Mouse (Mus musculus): ENCODE results near the gene Ercc1. TPM values are rescaled to one million over a fixed set of nuclear protein-coding genes. Genes with fewer than 3 reads are reported as not detected.
A peak's percentile ranks its signal among the peaks of the same experiment; 100 is the strongest.

Ercc1 gene
- polyA plus RNA-seq, 1 experiment: not detected

- Histone ChIP-seq H3K27ac (ENCODE audit: insufficient read depth, low read depth, low read length) (no peak overlapping the region), H3K4me3 (ENCODE audit: insufficient read depth, low read depth, low read length) (peak overlapping the region; percentile 9; the same call in 1 of the 2 replicates), H3K4me1 (ENCODE audit: control insufficient read depth, insufficient read depth, low read length) (peaks cover 33% of the 10 kb centered on the region)
- WGBS: 57% methylated on average over 13 of the region's 13 CpGs
- TF ChIP-seq CTCF (IDR thresholded peaks at IDR 0.05; ENCODE audit: insufficient read depth, low read depth, low read length): no peak
- TF ChIP-seq POLR2A (IDR thresholded peaks at IDR 0.05; ENCODE audit: insufficient read depth, low read depth, low read length): no peak
Measured at GRCm38 (mm10) chr7:19302264-19303045, 42.1 kb upstream of the Ercc1 start.

GRCm38 (mm10) chr7:19303046-19303305 lies 41.6 kb upstream of the Ercc1 start:
- no peak overlapping the region for H3K27ac ChIP-seq (ENCODE audit: insufficient read depth, low read depth, low read length)
- TF ChIP-seq CTCF (IDR thresholded peaks at IDR 0.05; ENCODE audit: insufficient read depth, low read depth, low read length): no peak
- WGBS: 85% methylated on average over 12 of the region's 12 CpGs
- H3K4me3 ChIP-seq (ENCODE audit: insufficient read depth, low read depth, low read length): no peak overlapping the region
- peaks cover 36% of the 10 kb centered on the region for H3K4me1 ChIP-seq (ENCODE audit: control insufficient read depth, insufficient read depth, low read length)

GRCm38 (mm10) chr7:19303770-19304169 lies 40.8 kb upstream of the Ercc1 start:
- Histone ChIP-seq H3K4me3 (ENCODE audit: insufficient read depth, low read depth, low read length) (no peak overlapping the region), H3K4me1 (ENCODE audit: control insufficient read depth, insufficient read depth, low read length) (peaks cover 36% of the 10 kb centered on the region), H3K27ac (ENCODE audit: insufficient read depth, low read depth, low read length) (no peak overlapping the region)
- WGBS: 4% methylated on average over 16 of the region's 16 CpGs
- TF ChIP-seq CTCF (IDR thresholded peaks at IDR 0.05; ENCODE audit: insufficient read depth, low read depth, low read length) (peak; percentile 92), POLR2A (IDR thresholded peaks at IDR 0.05; ENCODE audit: insufficient read depth, low read depth, low read length) (no peak)

GRCm38 (mm10) chr7:19304501-19305412 lies 39.8 kb upstream of the Ercc1 start:
- H3K4me1 ChIP-seq (ENCODE audit: control insufficient read depth, insufficient read depth, low read length): peaks cover 42% of the 10 kb centered on the region
- peak overlapping the region; percentile 28 for H3K4me3 ChIP-seq (ENCODE audit: insufficient read depth, low read depth, low read length)
- WGBS: 13% methylated on average over 48 of the region's 48 CpGs
- H3K27ac ChIP-seq (ENCODE audit: insufficient read depth, low read depth, low read length): no peak overlapping the region
- TF ChIP-seq CTCF (IDR thresholded peaks at IDR 0.05; ENCODE audit: insufficient read depth, low read depth, low read length): no peak
- TF ChIP-seq POLR2A (IDR thresholded peaks at IDR 0.05; ENCODE audit: insufficient read depth, low read depth, low read length): no peak

DNA sequence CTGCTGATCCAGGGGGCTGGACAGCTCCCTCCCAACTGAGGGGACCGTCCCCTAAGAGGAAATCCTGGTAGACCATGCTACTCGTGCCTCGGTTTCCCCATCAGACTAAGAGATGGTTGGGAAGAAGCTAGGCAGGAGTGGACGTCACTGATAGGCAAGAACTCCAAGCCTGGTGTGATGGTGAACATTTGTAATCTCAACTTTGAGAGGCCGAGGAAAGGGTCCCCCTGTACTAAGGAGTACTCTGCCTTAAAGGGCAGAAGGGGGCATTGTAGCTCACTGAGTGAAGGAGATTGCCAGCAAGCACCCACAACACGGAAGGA lies 39.2 kb upstream of the Ercc1 start:
- H3K4me3 ChIP-seq (ENCODE audit: insufficient read depth, low read depth, low read length): no peak overlapping the region
- 26% methylated on average over 6 of the region's 6 CpGs for WGBS
- no peak for TF ChIP-seq POLR2A (IDR thresholded peaks at IDR 0.05; ENCODE audit: insufficient read depth, low read depth, low read length)
- TF ChIP-seq CTCF (IDR thresholded peaks at IDR 0.05; ENCODE audit: insufficient read depth, low read depth, low read length): no peak
- peaks cover 42% of the 10 kb centered on the region for H3K4me1 ChIP-seq (ENCODE audit: control insufficient read depth, insufficient read depth, low read length)
- H3K27ac ChIP-seq (ENCODE audit: insufficient read depth, low read depth, low read length): no peak overlapping the region

DNA sequence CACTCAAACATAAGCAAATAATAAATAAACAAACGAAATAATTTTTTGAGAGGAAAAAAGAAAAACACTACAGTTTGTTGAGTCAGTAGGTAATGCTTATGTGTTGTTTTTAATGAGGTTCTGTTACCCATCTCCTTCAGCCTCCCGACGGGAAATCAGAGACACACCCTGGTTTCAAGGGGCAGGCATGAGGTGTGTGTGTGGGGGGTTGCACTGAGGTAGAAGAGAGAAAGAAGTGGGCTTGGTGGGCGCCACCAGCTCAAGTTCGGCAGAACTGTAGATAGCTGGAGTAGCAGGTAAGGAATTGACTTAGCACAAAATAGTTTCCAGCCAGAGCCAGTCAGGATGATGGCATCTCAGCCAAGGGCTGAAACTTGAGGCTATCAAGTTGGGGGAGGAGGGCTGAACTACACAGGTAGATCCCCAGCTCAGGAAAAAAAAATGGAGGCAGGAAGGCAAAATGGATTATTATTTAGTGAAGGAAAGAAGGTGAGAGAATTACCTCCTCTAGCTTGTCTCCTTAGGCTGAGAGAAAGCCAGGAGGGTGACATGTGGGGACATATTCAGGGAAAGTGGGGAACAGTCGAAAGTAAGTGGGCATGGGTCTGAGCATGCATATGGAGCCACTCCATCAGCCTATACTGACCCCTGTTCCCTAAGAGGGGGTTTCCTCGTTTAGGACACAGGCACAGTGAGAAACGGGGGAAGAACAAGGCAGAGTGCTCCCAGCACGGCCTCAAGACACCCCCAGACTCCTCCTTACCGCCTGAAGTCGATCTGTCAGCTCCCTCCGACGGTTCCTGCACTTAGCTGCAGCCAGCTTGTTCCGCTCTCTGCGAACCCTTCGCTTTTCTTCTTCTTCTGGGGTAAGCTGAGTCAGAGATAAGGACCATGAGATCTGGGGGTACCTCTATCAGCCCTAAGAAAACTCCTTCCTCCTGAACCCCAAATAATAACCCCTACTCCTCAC lies 38.5 kb upstream of the Ercc1 start:
- 58% methylated on average over 16 of the region's 16 CpGs for WGBS
- Histone ChIP-seq H3K27ac (ENCODE audit: insufficient read depth, low read depth, low read length) (no peak overlapping the region), H3K4me3 (ENCODE audit: insufficient read depth, low read depth, low read length) (no peak overlapping the region), H3K4me1 (ENCODE audit: control insufficient read depth, insufficient read depth, low read length) (peaks cover 42% of the 10 kb centered on the region)
- TF ChIP-seq POLR2A (IDR thresholded peaks at IDR 0.05; ENCODE audit: insufficient read depth, low read depth, low read length): no peak

- peak overlapping the region; percentile 53 for H3K4me3 ChIP-seq (ENCODE audit: insufficient read depth, low read depth, low read length)
- TF ChIP-seq CTCF (IDR thresholded peaks at IDR 0.05; ENCODE audit: insufficient read depth, low read depth, low read length) (no peak), POLR2A (IDR thresholded peaks at IDR 0.05; ENCODE audit: insufficient read depth, low read depth, low read length) (no peak)
- H3K27ac ChIP-seq (ENCODE audit: insufficient read depth, low read depth, low read length): peak overlapping the region; percentile 76
- H3K4me1 ChIP-seq (ENCODE audit: control insufficient read depth, insufficient read depth, low read length): peaks cover 37% of the 10 kb centered on the region
- WGBS: 54% methylated on average over 25 of the region's 25 CpGs
Measured at GRCm38 (mm10) chr7:19306819-19307738, 37.5 kb upstream of the Ercc1 start.

Data from olfactory bulb, adult 2 months (tissue).